Mouse (Mus musculus): ENCODE measurements at regions not wholly inside any gene's neighbourhood (a gene's known extent, or its start where the extent isn't known, plus 50 kb on each side); places are given as distances from the start of the nearest gene placed in this dataset.

GRCm38 (mm10) chr13:28860601-28861000, 92.9 kb downstream of the Sox4 start:
- TF ChIP-seq CTCF (IDR thresholded peaks at IDR 0.05; ENCODE audit: low read depth): no peak
- TF ChIP-seq EP300 (IDR thresholded peaks at IDR 0.05; ENCODE audit: low read depth): no peak
